Mouse (Mus musculus) granulocyte monocyte progenitor cell, adult 5-6 weeks (primary cell): Measurements from ENCODE around the gene Pifo. TPM values are rescaled to one million over a fixed set of nuclear protein-coding genes. Genes with fewer than 3 reads are reported as not detected.
"Not testable (repeated sequence)": the region's sequence is repeated elsewhere in the genome, so short reads cannot be mapped to it uniquely, and the experiment has no call there.

Source experiments
- ATAC-seq: replicated peaks from 2 replicates; pipeline ENCODE4 v1.8.0; 2016; ENCODE audit warnings: mild to moderate bottlenecking, moderate TSS enrichment, inconsistent platforms; ENCODE audit not compliant: poor library complexity, severe bottlenecking
- total RNA-seq, 2 experiments: library from RNA; stranded (forward) in 1 of 2; stranded (reverse) in 1 of 2; fragments of 200-712, 200-1000 nt in 1 of 2; fragments of >200 nt in 1 of 2; fragmentation: Nextera tagmentation in 1 of 2; gene quantifications; 2 replicates each; pipeline ENCODE4 v1.2.3; 2014 to 2017

The Pifo gene
- total RNA-seq (2014; fragmentation: Nextera tagmentation) (not detected in 2 replicates), total RNA-seq (2017) (not detected in 2 replicates)

DNA sequence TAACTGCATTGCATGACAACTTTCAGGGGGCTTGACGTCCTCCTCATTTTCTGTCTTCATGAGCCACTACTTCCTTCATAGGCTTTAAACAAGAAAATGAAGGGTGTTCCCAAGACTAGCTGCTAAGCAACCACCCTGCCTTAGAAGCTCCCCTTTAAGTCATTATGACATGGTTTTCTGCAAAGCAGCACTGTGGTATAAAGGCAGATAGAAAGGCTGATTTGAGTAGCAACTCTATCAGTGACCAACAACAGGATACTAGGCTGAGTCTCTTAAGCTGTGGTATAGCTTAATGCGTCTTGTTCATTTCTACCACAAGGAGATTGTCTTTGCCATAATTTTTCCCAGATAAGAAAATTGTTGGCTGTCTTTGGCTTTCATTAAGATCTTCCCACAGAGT lies at the start of gene Pifo:
Pifo (minus strand) TSS at position 101 of the 400 bp plus-strand sequence.
- no peak for ATAC-seq

DNA sequence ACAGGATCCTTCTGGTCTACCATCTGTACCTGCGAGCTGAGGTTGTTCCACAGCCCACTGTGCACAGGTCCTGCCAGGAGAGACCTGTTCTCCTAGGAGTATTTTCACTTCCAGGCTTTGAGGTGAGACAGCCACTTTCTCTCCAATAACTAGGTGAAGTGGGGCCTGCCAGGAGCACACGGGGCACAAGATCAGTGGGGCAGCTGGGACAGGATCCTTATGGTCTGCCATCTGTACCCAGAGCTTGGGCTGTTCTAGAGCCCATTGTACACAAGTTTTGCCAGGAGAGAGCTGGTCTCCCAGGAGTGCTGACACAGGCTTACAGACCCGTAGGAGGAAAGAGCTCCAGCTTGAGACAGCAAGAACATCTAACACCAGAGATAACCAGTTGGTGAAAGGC lies 43.5 kb upstream of the Pifo start:
- no peak for ATAC-seq

DNA sequence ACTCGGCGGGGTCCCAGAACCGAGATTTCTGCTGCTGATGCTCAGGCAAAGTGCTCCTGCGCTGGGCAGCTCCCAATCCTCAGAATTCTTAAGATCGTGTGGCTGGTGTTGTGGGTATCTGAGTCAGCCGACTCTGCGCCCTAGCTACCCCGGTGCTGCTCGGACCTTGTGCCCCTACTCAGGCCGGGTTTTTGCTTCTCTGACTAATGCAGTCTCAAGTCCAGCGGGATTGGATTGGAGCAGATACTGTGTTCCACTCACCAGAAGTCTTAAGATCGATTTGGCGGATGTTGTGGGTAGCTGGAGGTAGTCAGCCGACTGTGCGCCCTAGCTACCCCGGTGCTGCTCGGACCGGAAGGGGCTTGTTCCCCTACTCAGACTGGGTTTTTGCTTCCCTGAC lies 37.5 kb upstream of the Pifo start:
- no peak for ATAC-seq

DNA sequence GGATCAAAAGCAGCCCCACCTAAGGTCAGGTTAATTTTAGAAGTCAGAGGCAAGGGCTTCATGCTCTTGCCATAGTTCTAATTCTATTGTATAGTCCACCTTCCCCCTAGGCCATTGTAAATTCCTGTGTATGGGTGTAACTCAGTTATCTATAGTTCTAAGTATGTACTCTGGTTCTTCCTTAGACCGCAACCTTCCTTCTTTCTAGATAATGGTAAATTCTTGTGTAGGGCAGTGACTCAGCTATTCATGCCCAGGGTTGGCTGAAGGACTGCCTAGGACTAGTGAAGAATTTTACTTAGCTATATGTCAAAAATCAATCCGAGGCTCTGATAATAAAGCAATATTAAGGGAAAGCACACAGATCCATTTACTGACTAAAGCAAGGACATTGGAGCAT lies 25.9 kb upstream of the Pifo start:
- ATAC-seq: no peak

DNA sequence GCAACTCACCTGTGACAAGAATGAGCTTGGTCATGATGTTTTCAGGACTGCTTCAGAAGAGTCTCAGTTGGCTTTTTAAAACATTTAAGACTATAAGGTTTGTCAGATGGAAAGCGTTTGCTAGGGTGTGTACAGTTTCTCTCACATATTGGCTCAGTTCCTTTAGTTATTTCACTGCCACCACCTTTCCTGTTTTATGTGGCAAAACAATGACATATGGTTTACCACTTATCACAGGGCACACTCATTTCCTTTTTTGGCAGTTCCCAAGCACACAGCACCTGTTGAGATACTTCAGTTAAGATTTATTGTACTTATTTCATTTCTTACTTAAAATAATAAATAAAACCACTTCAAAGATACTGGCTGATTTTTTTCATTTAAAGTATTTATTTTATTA lies 18.3 kb upstream of the Pifo start, which contains the start of gene Chil5:
Chil5 (minus strand) TSS at position 34 of the 400 bp plus-strand sequence.
- ATAC-seq: no peak

DNA sequence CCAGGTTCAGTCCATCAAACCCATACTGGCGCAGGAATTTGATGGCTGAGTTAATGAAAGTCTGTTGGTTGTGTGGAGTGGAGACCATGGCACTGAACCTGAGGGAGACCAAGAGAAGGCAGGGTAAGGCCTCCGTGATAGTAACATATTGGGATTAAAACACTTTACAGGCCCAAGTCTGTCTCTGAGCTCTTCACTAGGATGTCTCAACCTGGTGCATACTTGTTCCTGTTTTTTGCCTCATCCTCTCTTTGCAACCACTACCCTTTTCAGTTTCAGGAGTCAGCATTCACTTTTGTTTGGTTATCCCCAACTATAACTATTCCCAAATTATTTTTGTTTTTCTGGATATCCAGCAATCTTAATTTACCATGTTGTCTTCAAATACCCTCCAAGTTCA lies 9.7 kb upstream of the Pifo start:
- ATAC-seq: peak; percentile 61; the same call in 1 of the 2 replicates

DNA sequence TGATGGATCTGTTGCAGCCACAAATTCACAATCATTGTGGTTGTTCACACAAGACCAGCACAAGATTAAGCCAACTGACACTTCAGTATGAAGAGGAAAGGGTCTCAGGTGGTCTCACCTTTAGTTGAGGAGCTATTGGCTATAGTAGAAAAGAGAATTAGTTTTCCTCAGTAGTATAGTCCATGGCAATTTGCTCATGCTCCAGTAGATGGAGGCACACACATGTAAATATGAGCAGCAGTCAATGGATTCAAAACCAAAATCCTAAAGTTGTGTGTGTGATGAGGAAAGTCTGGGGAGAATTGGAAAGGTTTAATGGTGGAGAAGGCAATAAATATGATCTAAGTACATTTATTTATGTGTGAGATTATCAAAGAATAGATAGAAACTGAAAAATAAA lies 7.4 kb upstream of the Pifo start:
- no peak for ATAC-seq

DNA sequence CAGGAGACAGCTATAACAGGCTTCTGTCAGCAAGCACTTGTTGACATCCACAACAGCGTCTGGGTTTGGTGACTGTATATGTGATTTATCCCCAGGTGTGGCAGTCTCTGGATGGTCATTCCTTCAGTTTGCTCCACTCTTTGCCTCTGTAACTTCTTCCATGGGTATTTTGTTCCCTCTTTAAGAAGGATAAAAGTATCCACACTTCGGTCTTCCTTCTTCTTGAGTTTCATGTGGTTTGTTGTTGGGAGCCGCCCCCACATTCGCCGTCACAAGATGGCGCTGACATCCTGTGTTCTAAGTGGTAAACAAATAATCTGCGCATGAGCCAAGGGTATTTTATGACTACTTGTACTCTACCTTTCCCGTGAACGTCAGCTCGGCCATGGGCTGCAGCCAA lies 11.1 kb downstream of the Pifo start:
- ATAC-seq: not testable (repeated sequence)

DNA sequence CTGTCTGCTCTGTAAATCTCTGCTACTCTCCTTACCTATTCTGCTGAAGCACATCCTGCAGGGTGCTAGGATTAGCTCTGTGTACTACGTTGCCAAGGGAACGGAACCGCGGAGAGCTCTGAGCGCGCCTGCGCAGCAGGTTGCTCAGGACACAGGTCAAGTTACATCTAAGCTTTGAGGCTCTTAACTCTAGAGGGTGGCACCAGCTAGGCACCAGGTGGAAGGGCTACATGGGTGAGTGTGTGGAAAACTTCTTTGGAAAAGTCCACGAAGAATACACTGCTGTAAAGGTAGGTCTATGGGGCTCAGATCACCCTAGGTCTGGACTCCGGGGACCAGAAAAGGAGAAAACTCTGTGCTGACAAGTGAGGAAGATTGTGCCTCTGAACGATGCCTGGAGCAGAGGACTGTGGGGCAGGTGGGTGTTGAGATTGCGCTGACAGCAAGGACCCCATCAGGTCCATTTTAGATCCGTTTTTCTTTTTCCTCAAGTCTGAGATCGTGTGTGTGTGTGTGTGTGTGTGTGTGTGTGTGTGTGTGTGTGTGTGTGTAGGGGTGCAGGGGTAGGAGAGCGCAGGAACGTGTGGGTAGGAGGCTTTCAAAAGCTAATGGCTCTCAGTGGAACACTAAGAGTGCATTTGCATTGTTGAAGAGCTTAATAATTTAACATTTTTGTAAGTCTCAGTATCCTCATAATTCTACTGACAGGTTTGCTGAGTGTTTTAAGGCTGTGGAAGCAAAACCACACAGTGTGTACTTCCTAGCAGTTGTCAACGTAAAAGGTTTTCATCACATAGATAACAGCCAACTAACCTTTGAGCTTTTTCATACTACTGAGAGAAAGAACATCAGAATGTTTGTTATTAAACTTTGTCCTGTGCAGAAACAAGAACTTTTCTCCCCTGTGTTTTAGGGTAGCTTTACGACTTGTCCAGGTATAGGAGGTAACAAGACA lies 12.8 kb downstream of the Pifo start:
- ATAC-seq: peak; percentile 93

DNA sequence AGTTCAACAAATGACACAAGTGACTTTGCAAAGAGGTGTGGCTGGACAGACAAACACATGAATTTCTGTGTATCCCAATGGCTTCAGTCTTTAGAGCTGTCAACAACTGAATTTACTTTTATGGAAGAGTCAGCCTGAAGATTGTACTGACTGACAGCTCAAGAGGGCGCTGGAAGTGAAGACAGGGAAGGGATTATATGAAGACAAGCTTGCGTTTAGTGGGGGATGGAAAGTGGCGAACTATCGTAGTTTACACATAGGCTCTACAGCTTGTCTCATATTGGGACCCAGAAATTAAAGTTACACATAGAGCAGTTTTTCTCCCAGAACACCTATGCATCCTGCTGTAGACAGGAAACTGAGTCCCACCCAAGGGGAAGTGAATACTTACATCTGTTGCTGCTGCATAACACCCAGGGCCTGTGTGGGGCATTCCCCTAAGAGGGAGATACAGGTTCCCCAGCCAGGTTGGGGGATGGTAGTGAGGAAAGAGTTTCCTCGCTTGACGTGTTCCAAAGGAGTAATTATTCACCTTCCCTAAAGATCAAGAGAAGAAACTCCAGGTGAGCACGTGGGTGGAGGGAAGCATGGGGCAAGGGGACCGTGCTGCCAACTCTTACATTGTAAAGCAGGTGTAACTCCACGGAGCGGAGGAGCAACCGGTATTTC lies 13.6 kb downstream of the Pifo start:
- ATAC-seq: peak; percentile 17; the same call in 1 of the 2 replicates

DNA sequence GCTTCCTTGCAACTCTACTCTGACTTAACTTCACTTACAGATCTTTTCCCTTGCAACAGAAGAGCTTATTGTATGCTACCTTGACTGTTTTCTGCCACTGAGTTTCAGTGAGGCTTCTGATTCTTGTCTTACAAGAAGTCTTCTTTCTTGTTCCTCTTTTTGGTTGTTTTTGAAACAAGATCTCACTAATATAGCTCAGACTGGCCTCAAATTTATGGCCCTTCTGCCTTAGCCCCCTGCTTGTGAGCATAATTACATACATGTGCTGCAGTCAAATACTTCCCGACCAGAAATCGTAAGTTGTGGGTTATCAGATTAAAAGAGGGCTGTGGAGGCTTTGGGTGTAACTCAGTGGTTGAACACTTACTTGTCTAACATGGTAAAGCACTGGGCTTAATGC lies 19.7 kb downstream of the Pifo start:
- no peak; the same call in 1 of the 2 replicates for ATAC-seq

DNA sequence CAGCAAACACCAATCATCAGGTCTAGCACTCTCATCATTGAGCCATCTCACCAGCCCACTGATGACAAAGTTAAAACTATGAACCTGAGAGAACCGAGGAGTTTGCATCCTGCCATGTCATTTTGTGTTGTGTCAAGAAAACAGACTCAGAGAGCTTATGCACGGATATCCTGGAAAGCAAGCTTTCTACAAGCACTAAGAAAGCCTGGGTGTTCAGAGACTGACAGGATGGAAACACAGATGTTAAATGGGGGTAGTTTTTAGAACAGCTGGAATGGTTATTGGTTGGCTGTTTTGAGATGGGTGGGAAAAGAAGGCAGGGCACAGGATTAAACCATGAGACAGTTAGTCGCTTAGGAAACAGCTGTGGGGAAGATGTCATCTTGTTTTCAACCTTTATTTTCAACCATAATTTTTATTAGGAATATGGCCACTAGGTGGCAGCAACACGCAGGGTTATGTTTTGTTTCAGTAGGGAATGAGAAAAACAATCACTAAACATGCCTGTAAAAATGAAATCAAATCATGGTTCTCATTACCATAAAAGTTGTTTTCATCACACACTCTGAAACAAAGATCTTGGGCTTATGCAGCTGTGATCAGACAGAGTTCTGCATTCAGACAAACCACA lies 22.7 kb downstream of the Pifo start:
- peak; percentile 61 for ATAC-seq

DNA sequence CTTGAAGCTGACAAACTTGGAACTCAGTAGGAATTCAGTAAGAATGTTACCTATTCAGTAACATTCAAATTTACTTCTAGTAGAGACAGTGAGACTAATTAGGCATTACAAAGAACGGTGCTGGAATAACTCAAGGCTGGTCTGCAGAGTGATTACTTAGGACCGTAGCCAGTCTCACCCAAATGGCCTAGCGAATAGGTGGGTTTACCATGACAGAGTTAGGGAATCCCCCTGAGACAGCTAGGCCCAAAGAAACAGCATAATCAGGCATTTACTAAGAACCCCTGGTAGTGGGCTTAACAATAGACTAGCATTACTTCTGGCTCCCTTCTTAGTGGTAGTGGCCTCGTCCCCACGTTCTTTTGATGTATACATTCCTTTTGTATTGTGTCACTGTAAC lies 24.8 kb downstream of the Pifo start:
- not testable (repeated sequence) for ATAC-seq

DNA sequence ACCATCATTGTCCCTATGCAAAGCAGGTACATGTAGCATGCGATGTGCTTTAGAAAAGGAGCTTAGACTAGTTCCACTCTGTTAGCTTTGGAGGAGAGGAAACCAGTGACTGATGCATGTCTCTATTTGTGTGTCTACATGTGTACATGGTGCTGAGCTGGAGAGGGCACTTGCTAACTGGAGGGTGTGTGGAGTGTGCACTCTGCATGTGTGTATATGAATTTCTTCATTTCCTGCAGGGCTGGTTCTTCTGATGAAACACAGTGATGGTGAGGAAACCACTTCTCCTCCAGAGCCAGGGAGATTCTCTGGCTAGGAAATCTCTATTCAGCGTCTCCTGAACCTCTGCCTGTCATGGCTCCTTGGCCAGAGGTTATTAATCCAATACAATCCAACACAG lies 40.3 kb downstream of the Pifo start:
- peak; percentile 97 for ATAC-seq

DNA sequence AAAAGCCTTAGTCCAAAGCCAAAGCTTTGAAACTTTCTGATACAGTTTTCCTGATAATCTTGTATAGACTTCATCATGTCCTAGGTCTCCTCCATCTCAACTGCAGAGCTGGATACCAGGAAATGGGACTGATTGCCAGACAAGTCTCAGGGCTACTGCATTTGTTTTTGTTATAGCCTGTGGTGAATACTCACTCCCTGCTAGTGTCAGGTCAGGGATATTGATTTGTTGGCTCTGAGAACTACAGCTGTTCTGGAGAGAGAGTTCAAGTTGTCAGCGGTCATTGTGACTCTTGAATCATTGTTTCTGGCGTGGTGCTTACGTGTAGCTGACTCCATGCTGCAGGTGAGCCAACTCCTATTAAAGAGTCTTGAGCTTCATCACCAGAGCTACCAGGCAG lies 41.0 kb downstream of the Pifo start, which contains the start of gene Ovgp1:
Ovgp1 (plus strand) TSS at position 301 of the 400 bp plus-strand sequence.
- ATAC-seq: no peak

DNA sequence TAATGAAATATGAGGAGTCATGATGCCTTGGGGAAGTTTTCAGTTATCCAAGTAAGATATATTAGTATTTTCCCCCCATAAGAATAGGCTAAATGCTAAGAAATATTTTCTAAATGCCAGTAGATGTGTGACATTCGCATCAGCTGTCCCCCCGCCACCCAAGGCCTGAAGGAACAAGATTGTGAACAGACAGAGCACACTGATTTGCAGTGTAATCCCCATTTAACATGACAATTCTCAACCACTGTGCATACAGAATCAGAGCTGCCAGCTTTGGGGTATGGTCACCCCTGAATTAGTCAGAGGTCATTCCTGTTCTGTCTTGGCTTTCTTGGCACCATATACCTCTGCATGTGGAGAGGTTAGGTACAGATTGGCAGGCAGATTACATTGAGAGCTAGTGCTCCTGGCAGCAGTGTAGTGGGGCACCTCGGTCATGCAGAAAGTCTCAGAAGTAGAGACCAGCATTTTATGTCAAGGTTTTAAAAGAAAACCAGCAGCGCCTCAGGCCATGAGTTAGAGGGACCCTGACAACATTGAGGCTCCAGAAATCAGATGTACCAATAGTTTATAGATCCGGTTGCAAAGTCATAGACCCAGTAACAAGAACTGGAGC lies 42.5 kb downstream of the Pifo start:
- no peak for ATAC-seq

DNA sequence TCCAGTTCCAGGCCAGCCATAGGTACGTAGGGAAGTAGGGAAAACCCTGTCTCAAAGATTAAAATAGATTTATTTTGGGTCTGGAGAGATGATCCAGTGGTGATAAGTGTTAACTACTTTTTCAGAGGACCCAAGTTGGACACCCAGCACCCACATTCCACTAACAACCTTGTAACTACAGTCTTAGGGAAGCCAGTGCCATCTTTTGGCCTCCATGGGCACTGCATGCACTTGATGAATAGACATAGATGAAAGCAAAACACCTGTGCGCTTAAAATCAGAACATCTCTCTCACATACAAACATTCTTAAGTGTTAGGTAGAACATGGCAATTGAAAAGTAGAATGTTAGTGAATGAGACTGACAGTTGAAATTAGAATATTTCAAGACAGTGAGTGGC lies 53.7 kb downstream of the Pifo start:
- ATAC-seq: no peak

DNA sequence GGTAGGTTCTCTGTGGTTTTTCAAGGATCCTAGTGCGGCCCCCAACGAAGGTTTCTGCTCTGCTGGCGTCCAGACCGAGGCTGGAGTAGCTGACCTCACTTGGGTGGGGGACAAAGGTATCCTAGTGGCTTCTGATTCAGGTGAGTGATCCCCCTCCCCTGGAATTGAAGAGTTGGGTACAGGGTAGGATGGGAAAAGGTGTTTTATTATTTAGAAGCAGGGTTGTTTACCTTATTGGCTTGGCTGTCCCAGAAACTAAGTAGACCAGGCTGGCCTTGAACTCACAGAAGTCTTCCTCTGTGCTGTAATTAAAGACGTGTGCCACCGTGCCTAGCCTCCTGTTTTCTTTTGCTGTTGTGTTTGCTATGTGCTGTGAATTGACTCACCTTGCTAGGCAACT lies 54.4 kb downstream of the Pifo start, which contains the start of gene Atp5f1:
Atp5f1 (minus strand) TSS at position 101 of the 400 bp plus-strand sequence.
- no peak for ATAC-seq

DNA sequence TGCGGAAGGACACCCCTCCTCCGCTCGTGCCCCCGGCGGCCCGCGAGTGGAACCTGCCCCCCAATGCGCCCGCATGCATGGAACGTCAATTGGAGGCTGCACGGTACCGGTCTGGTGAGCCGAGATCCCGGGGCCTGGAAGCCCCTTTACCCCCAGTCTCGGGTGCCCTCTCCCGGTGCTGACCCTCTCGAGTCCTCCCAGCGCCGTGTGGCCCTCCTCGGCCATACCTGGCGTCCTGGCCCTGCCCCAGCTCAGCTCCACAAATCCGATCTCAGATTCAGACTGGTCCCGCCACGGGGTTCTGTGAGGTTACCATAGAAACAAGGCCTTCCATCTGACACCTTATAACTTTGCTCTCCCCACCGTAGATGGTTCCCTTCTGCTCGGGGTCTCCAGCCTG lies 54.9 kb downstream of the Pifo start:
- no peak; the same call in 1 of the 2 replicates for ATAC-seq

DNA sequence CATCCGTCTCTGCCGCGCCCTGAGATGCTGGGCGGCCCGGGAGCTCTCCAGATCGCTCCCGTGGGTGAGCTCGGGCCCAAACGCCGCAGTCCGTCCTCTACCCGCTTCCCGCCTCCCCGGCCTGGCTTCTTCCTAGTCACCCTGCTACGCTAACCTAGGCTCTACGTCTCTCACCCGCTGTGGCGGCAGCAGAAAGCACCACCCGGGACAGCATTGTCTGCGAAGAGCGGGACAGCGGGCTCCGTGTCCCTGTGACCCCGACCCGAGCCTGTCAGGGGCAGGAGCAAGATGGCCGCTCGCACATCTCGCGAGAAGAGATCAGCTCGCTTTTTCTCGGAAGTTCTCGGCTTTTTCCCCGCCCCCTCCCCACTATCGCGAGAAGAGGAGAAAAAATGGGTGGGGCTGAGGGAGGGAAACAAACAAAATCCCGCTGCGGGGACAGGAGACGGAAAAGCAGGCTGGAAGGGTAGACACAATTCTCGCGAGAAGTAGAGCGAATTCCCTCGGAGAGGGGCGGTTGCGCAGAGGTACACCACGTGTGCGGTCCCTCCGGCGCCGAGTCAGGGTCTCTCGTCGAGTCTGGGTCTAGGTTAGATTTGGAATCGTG lies 55.4 kb downstream of the Pifo start, which contains the start of gene Wdr77:
Wdr77 (plus strand) TSS at position 396 of the 607 bp plus-strand sequence.
- peak; percentile 91 for ATAC-seq
